Mouse (Mus musculus): ENCODE measurements around the gene Gm28048. TPM values are rescaled to one million over a fixed set of nuclear protein-coding genes. Genes with fewer than 3 reads are reported as not detected.

The Gm28048 gene
- total RNA-seq, 2 experiments from 2014 or later = 1.8 to 2.1 TPM

- no peak for TF ChIP-seq CTCF (IDR thresholded peaks at IDR 0.05)
- peak; percentile 44 for DNase-seq
- intact Hi-C loops (cut with DNase I) = no loop called here
- H3K27ac ChIP-seq = peak overlapping the region; percentile 55
- H3K4me3 ChIP-seq = no peak overlapping the region
Measured at GRCm38 (mm10) chr11:22847732-22848648, 133.9 kb downstream of the Gm28048 start.

- DNase-seq = no peak
- Histone ChIP-seq H3K4me3 (no peak overlapping the region), H3K27ac (peak overlapping the region; percentile 17; the same call in 1 of the 2 replicates)
- intact Hi-C loops (cut with DNase I) = no loop called here
- no peak for TF ChIP-seq CTCF (IDR thresholded peaks at IDR 0.05)
Measured at GRCm38 (mm10) chr11:22846960-22847731, 134.7 kb downstream of the Gm28048 start.

- DNase-seq = no peak
- Histone ChIP-seq H3K27ac (peak overlapping the region; percentile 51; the same call in 1 of the 2 replicates), H3K4me3 (no peak overlapping the region)
- intact Hi-C loops (cut with DNase I) = no loop called here
- TF ChIP-seq CTCF (IDR thresholded peaks at IDR 0.05) = no peak
Measured at GRCm38 (mm10) chr11:22846093-22846835, 135.6 kb downstream of the Gm28048 start.

- intact Hi-C loops (cut with DNase I) = no loop called here
- no peak for TF ChIP-seq CTCF (IDR thresholded peaks at IDR 0.05)
- no peak for DNase-seq
Measured at GRCm38 (mm10) chr11:22844754-22845718, 136.9 kb downstream of the Gm28048 start.

GRCm38 (mm10) chr11:22839456-22839855 lies 142.4 kb downstream of the Gm28048 start:
- TF ChIP-seq CTCF (IDR thresholded peaks at IDR 0.05) = no peak
- DNase-seq = no peak
- no peak overlapping the region for H3K27ac ChIP-seq
- intact Hi-C loops (cut with DNase I) = no loop called here
- H3K4me3 ChIP-seq = no peak overlapping the region

More at GRCm38 (mm10) chr11:22844754-22845718, 136.9 kb downstream of the Gm28048 start:
- Histone ChIP-seq H3K27ac (peak overlapping the region; percentile 51), H3K4me3 (no peak overlapping the region)

GRCm38 (mm10) chr11:22838361-22838760 lies 143.5 kb downstream of the Gm28048 start:
- no peak for DNase-seq
- intact Hi-C loops (cut with DNase I) = no loop called here
- Histone ChIP-seq H3K4me3 (no peak overlapping the region), H3K27ac (no peak overlapping the region)
- TF ChIP-seq CTCF (IDR thresholded peaks at IDR 0.05) = no peak

- no peak overlapping the region for H3K4me3 ChIP-seq
- DNase-seq = no peak
- H3K27ac ChIP-seq = no peak overlapping the region
- intact Hi-C loops (cut with DNase I) = no loop called here
- no peak for TF ChIP-seq CTCF (IDR thresholded peaks at IDR 0.05)
Measured at GRCm38 (mm10) chr11:22836269-22836668, 145.6 kb downstream of the Gm28048 start.

- intact Hi-C loops (cut with DNase I) = no loop called here
- no peak for TF ChIP-seq CTCF (IDR thresholded peaks at IDR 0.05)
- H3K4me3 ChIP-seq = no peak overlapping the region
- DNase-seq = no peak
- H3K27ac ChIP-seq = no peak overlapping the region
Measured at GRCm38 (mm10) chr11:22832600-22832999, 149.3 kb downstream of the Gm28048 start.

- no peak for DNase-seq
- intact Hi-C loops (cut with DNase I) = no loop called here
- no peak for TF ChIP-seq CTCF (IDR thresholded peaks at IDR 0.05)
Measured at GRCm38 (mm10) chr11:22831916-22832315, 150.0 kb downstream of the Gm28048 start.

GRCm38 (mm10) chr11:22830684-22831083 lies 151.2 kb downstream of the Gm28048 start:
- TF ChIP-seq CTCF (IDR thresholded peaks at IDR 0.05) = no peak
- no peak overlapping the region for H3K4me3 ChIP-seq
- peak overlapping the region; percentile 66 for H3K27ac ChIP-seq
- intact Hi-C loops (cut with DNase I) = no loop called here
- DNase-seq = no peak

More at GRCm38 (mm10) chr11:22831916-22832315, 150.0 kb downstream of the Gm28048 start:
- H3K4me3 ChIP-seq = no peak overlapping the region
- H3K27ac ChIP-seq = no peak overlapping the region

GRCm38 (mm10) chr11:22830179-22830611 lies 151.7 kb downstream of the Gm28048 start:
- intact Hi-C loops (cut with DNase I) = no loop called here
- TF ChIP-seq CTCF (IDR thresholded peaks at IDR 0.05) = no peak

More at GRCm38 (mm10) chr11:22830179-22830611, 151.7 kb downstream of the Gm28048 start:
- peak; percentile 34 for DNase-seq
- peak overlapping the region; percentile 66 for H3K27ac ChIP-seq
- no peak overlapping the region for H3K4me3 ChIP-seq
